Mouse (Mus musculus) retina, adult 2 months (tissue): ENCODE results near the gene Coro2b.
A peak's percentile ranks its signal among the peaks of the same experiment; 100 is the strongest.

ENCODE experiments used
- DNase-seq: peaks from one replicate; pipeline ENCODE4 v3.0.0-alpha.2; 2012; ENCODE audit warnings: low read depth, low spot score

The Coro2b gene

GRCm38 (mm10) chr9:62536655-62537631 is at the start of gene Coro2b:
Coro2b (minus strand) TSS chr9:62537044.
- DNase-seq: no peak

- no peak for DNase-seq
Observed at GRCm38 (mm10) chr9:62577558-62577957, 40.7 kb upstream of the Coro2b start.

GRCm38 (mm10) chr9:62569121-62569520 is 32.3 kb upstream of the Coro2b start:
- no peak for DNase-seq

- DNase-seq: no peak
Observed at GRCm38 (mm10) chr9:62567818-62568217, 31.0 kb upstream of the Coro2b start.

GRCm38 (mm10) chr9:62562236-62562635 is 25.4 kb upstream of the Coro2b start:
- no peak for DNase-seq

- no peak for DNase-seq
Observed at GRCm38 (mm10) chr9:62560432-62560831, 23.6 kb upstream of the Coro2b start.

- no peak for DNase-seq
Observed at GRCm38 (mm10) chr9:62560006-62560405, 23.2 kb upstream of the Coro2b start.

GRCm38 (mm10) chr9:62559446-62559845 is 22.6 kb upstream of the Coro2b start:
- DNase-seq: no peak

- no peak for DNase-seq
Observed at GRCm38 (mm10) chr9:62558058-62558457, 21.2 kb upstream of the Coro2b start.

GRCm38 (mm10) chr9:62556748-62557147 is 19.9 kb upstream of the Coro2b start:
- DNase-seq: no peak

- no peak for DNase-seq
Observed at GRCm38 (mm10) chr9:62555258-62555856, 18.5 kb upstream of the Coro2b start.

GRCm38 (mm10) chr9:62554606-62555005 is 17.8 kb upstream of the Coro2b start:
- no peak for DNase-seq

- DNase-seq: no peak
Observed at GRCm38 (mm10) chr9:62553366-62553940, 16.6 kb upstream of the Coro2b start.

- DNase-seq: no peak
Observed at GRCm38 (mm10) chr9:62551531-62551930, 14.7 kb upstream of the Coro2b start.

- no peak for DNase-seq
Observed at GRCm38 (mm10) chr9:62550661-62551093, 13.8 kb upstream of the Coro2b start.

GRCm38 (mm10) chr9:62549809-62550208 is 13.0 kb upstream of the Coro2b start:
- peak; percentile 77 for DNase-seq

- DNase-seq: no peak
Observed at GRCm38 (mm10) chr9:62547476-62547875, 10.6 kb upstream of the Coro2b start.

GRCm38 (mm10) chr9:62544856-62545255 is 8.0 kb upstream of the Coro2b start:
- no peak for DNase-seq

GRCm38 (mm10) chr9:62543878-62544277 is 7.0 kb upstream of the Coro2b start:
- no peak for DNase-seq

- DNase-seq: no peak
Observed at GRCm38 (mm10) chr9:62541606-62542005, 4.8 kb upstream of the Coro2b start.

- DNase-seq: no peak
Observed at GRCm38 (mm10) chr9:62541182-62541581, 4.3 kb upstream of the Coro2b start.

- no peak for DNase-seq
Observed at GRCm38 (mm10) chr9:62540736-62541135, 3.9 kb upstream of the Coro2b start.
